9 mouse cellular contexts compared by ENCODE assay signal in the genomic region with DNA sequence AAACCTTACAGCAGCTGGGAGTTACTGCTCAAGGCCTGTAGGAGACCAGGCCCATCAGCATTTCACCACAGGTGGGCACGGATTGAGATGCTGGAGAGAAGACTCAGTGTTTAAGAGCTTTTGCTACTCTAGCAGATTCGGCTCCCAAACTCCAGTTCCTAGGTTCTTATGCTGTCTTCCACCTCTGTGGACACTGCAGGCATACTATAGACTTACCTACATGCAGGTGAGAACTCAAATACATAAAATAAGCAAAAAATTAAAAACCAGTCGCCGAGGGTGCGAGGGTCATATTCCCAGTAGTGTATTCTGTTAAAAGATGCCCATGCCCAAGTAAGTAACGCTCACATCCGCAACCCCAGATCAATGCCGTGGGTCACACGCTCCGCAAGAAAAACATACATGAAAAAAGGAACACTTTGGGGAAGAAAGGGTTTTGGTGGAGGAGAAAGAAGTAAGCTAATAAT. TPM values are rescaled to one million over a fixed set of nuclear protein-coding genes. Genes with fewer than 3 reads are reported as not detected.
A peak's percentile ranks its signal among the peaks of the same experiment; 100 is the strongest.
DNase-seq lines count a peak whose midpoint lies in the region; ATAC-seq lines count a peak whose summit lies in the region.
"Had no signal": no experiment of that assay in that cellular context is flagged by ENCODE, and none has a peak within 500 bp of the region (broad histone marks: within the 10 kb centered on the region; RNA-seq: fewer than 3 reads in every experiment).

No protein-coding gene starts in this region.

- H3K4me1 ChIP-seq in kidney, embryonic 16.5 days (ENCODE audit: insufficient read depth, low read length), result peaks cover 12% of the 10 kb centered on the region
- H3K4me1 ChIP-seq in hindbrain, embryonic 13.5 days (replicated peaks), result peaks cover 19% of the 10 kb centered on the region
- H3K4me1 ChIP-seq in midbrain, embryonic 15.5 days, result peaks cover 16% of the 10 kb centered on the region

- peak overlapping the region; percentile 55 for H3K9ac ChIP-seq in kidney, embryonic 16.5 days (replicated peaks; ENCODE audit: low read length)
- H3K9ac ChIP-seq in hindbrain, embryonic 13.5 days, result peak overlapping the region; percentile 16
- no peak overlapping the region for H3K9ac ChIP-seq in midbrain, embryonic 15.5 days

- peak overlapping the region; percentile 55 for H3K4me2 ChIP-seq in kidney, embryonic 16.5 days (replicated peaks; ENCODE audit: low read depth, low read length)
- peak overlapping the region; percentile 47 for H3K4me2 ChIP-seq in hindbrain, embryonic 13.5 days
- H3K4me2 ChIP-seq in midbrain, embryonic 15.5 days, result peak overlapping the region; percentile 81

- DNase-seq in kidney, postnatal 14 days, result no peak
- DNase-seq in cerebellum, postnatal 10 days, result peak; percentile 33 to 39
- DNase-seq in c-Kit-positive CD71-positive TER-119-positive erythroid progenitor cells, embryonic 14.5 days (ENCODE audit: low spot score), result no peak
- no peak for DNase-seq in adrenal gland, adult 8-10 months
- no peak for DNase-seq in ovary, postnatal 10 days (ENCODE audit: low spot score)

- no peaks in the 10 kb centered on the region for H3K27me3 ChIP-seq in kidney, embryonic 16.5 days (ENCODE audit: insufficient read depth, low read length)
- no peaks in the 10 kb centered on the region for H3K27me3 ChIP-seq in hindbrain, embryonic 13.5 days
- no peaks in the 10 kb centered on the region for H3K27me3 ChIP-seq in midbrain, embryonic 15.5 days (replicated peaks)

- no peaks in the 10 kb centered on the region for H3K36me3 ChIP-seq in kidney, embryonic 16.5 days (ENCODE audit: insufficient read depth, low read length)
- H3K36me3 ChIP-seq in hindbrain, embryonic 13.5 days, result peaks cover 11% of the 10 kb centered on the region
- H3K36me3 ChIP-seq in midbrain, embryonic 15.5 days (replicated peaks), result no peaks in the 10 kb centered on the region

- H3K27ac ChIP-seq in kidney, embryonic 16.5 days (ENCODE audit: low read length), result no peak overlapping the region
- H3K27ac ChIP-seq in hindbrain, embryonic 13.5 days, result no peak overlapping the region
- H3K27ac ChIP-seq in midbrain, embryonic 15.5 days, result no peak overlapping the region

- 43% methylated on average over 10 of the region's 10 CpGs for WGBS in kidney, embryonic 16.5 days
- 40% methylated on average over 10 of the region's 10 CpGs for WGBS in hindbrain, embryonic 13.5 days
- 43% methylated on average over 10 of the region's 10 CpGs for WGBS in midbrain, embryonic 15.5 days

- peak overlapping the region; percentile 61 for H3K4me3 ChIP-seq in kidney, embryonic 16.5 days (ENCODE audit: low read length)
- peak overlapping the region; percentile 85 for H3K4me3 ChIP-seq in hindbrain, embryonic 13.5 days
- H3K4me3 ChIP-seq in midbrain, embryonic 15.5 days, result peak overlapping the region; percentile 61

- no peaks in the 10 kb centered on the region for H3K9me3 ChIP-seq in kidney, embryonic 16.5 days (ENCODE audit: low read length)
- no peaks in the 10 kb centered on the region for H3K9me3 ChIP-seq in hindbrain, embryonic 13.5 days
- no peaks in the 10 kb centered on the region for H3K9me3 ChIP-seq in midbrain, embryonic 15.5 days

- 0 out of 2 replicates have a peak, but pooled peaks have one; percentile 12 for ATAC-seq in kidney, embryonic 16.5 days (ENCODE audit: low FRiP score, low TSS enrichment)
- ATAC-seq in hindbrain, embryonic 13.5 days (ENCODE audit: low FRiP score), result peak; percentile 60
- peak; percentile 51 for ATAC-seq in midbrain, embryonic 15.5 days (replicated peaks)

RNA-seq across cellular contexts. Expression of gene Ap2s1, which starts 0.6 kb away (rescaled TPM):
- 269 and 282 TPM in 2 replicates for polyA plus RNA-seq in kidney, embryonic 16.5 days (2015; fragmentation: Nextera tagmentation; extraction: Ambion mirVana)
- 381 and 383 TPM in 2 replicates for polyA plus RNA-seq in hindbrain, embryonic 13.5 days (2015; fragmentation: Nextera tagmentation; extraction: Ambion mirVana)
- polyA plus RNA-seq in midbrain, embryonic 15.5 days (2015; fragmentation: Nextera tagmentation; extraction: Ambion mirVana), result 452 and 465 TPM in 2 replicates
- total RNA-seq in adrenal gland, adult 8-10 months (2022), result 100 to 1,000 TPM; 127 to 153 (median 133) TPM

RNA-seq across cellular contexts. Expression of gene Ceacam9, which starts 15.9 kb away (rescaled TPM):
- polyA plus RNA-seq in kidney, embryonic 16.5 days (2015; fragmentation: Nextera tagmentation; extraction: Ambion mirVana), result not detected in 2 replicates
- not detected in 2 replicates for polyA plus RNA-seq in hindbrain, embryonic 13.5 days (2015; fragmentation: Nextera tagmentation; extraction: Ambion mirVana)
- polyA plus RNA-seq in midbrain, embryonic 15.5 days (2015; fragmentation: Nextera tagmentation; extraction: Ambion mirVana), result 0.17 and 0.19 TPM in 2 replicates
- not detected for total RNA-seq in adrenal gland, adult 8-10 months (2022)
- total RNA-seq: liver, adult 2 months had no signal
- polyA plus RNA-seq: liver, adult 2 months had no signal

RNA-seq across cellular contexts. Expression of gene Slc1a5, which starts 43.5 kb away (rescaled TPM):
- polyA plus RNA-seq in kidney, embryonic 16.5 days (2015; fragmentation: Nextera tagmentation; extraction: Ambion mirVana), result 49.2 and 51.0 TPM in 2 replicates
- 8.6 and 8.7 TPM in 2 replicates for polyA plus RNA-seq in hindbrain, embryonic 13.5 days (2015; fragmentation: Nextera tagmentation; extraction: Ambion mirVana)
- 12.4 and 14.3 TPM in 2 replicates for polyA plus RNA-seq in midbrain, embryonic 15.5 days (2015; fragmentation: Nextera tagmentation; extraction: Ambion mirVana)
- total RNA-seq in adrenal gland, adult 8-10 months (2022), result 100 to 1,000 TPM in 1 of 4 experiments, 10 to 100 TPM in 3; 77.8 to 202 (median 91.2) TPM

Comparison
In these comparisons a context has a peak if more than half of its experiments do, and no peak if none do; other contexts are left out.
1. DNase-seq: peak in cerebellum, postnatal 10 days (2 of 2); none in kidney, postnatal 14 days (single experiment), c-Kit-positive CD71-positive TER-119-positive erythroid progenitor cells, embryonic 14.5 days (single experiment), adrenal gland, adult 8-10 months (single experiment) and ovary, postnatal 10 days (single experiment).
2. Peak in every context shown above with its lines, with median percentiles within 50 percentile points of each other: ATAC-seq, H3K4me2 ChIP-seq and H3K4me3 ChIP-seq.